Mouse (Mus musculus) naive thymus-derived CD4-positive, alpha-beta T cell, adult 2 months (primary cell): Measurements from ENCODE around the gene Osbp.

Experiments
- DNase-seq: peaks from one replicate; pipeline ENCODE4 v3.0.0-alpha.2; 2011; ENCODE audit warnings: low read depth

Gene Osbp

GRCm38 (mm10) chr19:12011560-12012556 is 46.1 kb downstream of the Osbp start:
- DNase-seq, result peak; percentile 96

GRCm38 (mm10) chr19:12012615-12013014 is 46.9 kb downstream of the Osbp start:
- no peak for DNase-seq

- peak; percentile 71 for DNase-seq
These were observed 47.5 kb downstream of the Osbp start for GRCm38 (mm10) chr19:12013228-12013627.

GRCm38 (mm10) chr19:12015708-12016107 is 50.0 kb downstream of the Osbp start:
- DNase-seq, result peak; percentile 29

- no peak for DNase-seq
These were observed 50.5 kb downstream of the Osbp start for GRCm38 (mm10) chr19:12016192-12016591.

GRCm38 (mm10) chr19:12024149-12024548 is 58.4 kb downstream of the Osbp start:
- DNase-seq, result no peak

- no peak for DNase-seq
These were observed 59.6 kb downstream of the Osbp start for GRCm38 (mm10) chr19:12025333-12025732.

GRCm38 (mm10) chr19:12026606-12027005 is 60.9 kb downstream of the Osbp start:
- DNase-seq, result peak; percentile 63

- DNase-seq, result no peak
These were observed 72.0 kb downstream of the Osbp start for GRCm38 (mm10) chr19:12037727-12038126.

GRCm38 (mm10) chr19:12041217-12041616 is 75.5 kb downstream of the Osbp start, which contains the start of gene Olfr1423:
Gene Olfr1423, minus strand, starts transcription at chr19:12041317.
- DNase-seq, result no peak

GRCm38 (mm10) chr19:12043163-12043562 is 77.4 kb downstream of the Osbp start:
- DNase-seq, result no peak
